Mouse (Mus musculus): ENCODE data around the gene Chac1. TPM values are rescaled to one million over a fixed set of nuclear protein-coding genes. Genes with fewer than 3 reads are reported as not detected.

The Chac1 gene
- polyA plus RNA-seq, 1 experiment from 2014 or later: 0.45 TPM

GRCm38 (mm10) chr2:119329123-119329817 lies 21.8 kb upstream of the Chac1 start:
- H3K9ac ChIP-seq (replicated peaks): no peak overlapping the region
- H3K4me2 ChIP-seq: 0 out of 2 replicates have a peak overlapping the region, but pooled peaks have one; percentile 4
- no peak overlapping the region for H3K27ac ChIP-seq
- no peaks in the 10 kb centered on the region for H3K9me3 ChIP-seq
- peaks cover 90% of the 10 kb centered on the region for H3K27me3 ChIP-seq
- no peaks in the 10 kb centered on the region for H3K36me3 ChIP-seq
- H3K4me3 ChIP-seq (replicated peaks): no peak overlapping the region
- 52% methylated on average over 3 of the region's 3 CpGs for WGBS
- ATAC-seq (ENCODE audit: insufficient number of reproducible peaks, insufficient read depth, low FRiP score, low TSS enrichment, low read depth): no peak
- H3K4me1 ChIP-seq (replicated peaks): peaks cover 36% of the 10 kb centered on the region

- no peak for ATAC-seq (ENCODE audit: insufficient number of reproducible peaks, insufficient read depth, low FRiP score, low TSS enrichment, low read depth)
- H3K9me3 ChIP-seq: no peaks in the 10 kb centered on the region
- 86% methylated on average over 8 of the region's 8 CpGs for WGBS
- no peak overlapping the region for H3K4me2 ChIP-seq
- H3K4me1 ChIP-seq (replicated peaks): peaks cover 21% of the 10 kb centered on the region
- H3K4me3 ChIP-seq (replicated peaks): no peak overlapping the region
- no peak overlapping the region for H3K27ac ChIP-seq
- H3K27me3 ChIP-seq: peaks cover 78% of the 10 kb centered on the region
- no peaks in the 10 kb centered on the region for H3K36me3 ChIP-seq
- no peak overlapping the region for H3K9ac ChIP-seq (replicated peaks)
These were observed 20.2 kb upstream of the Chac1 start for GRCm38 (mm10) chr2:119330795-119331194.

GRCm38 (mm10) chr2:119332177-119332661 lies 18.8 kb upstream of the Chac1 start:
- no peak overlapping the region for H3K4me2 ChIP-seq
- ATAC-seq (ENCODE audit: insufficient number of reproducible peaks, insufficient read depth, low FRiP score, low TSS enrichment, low read depth): no peak
- no peak overlapping the region for H3K4me3 ChIP-seq (replicated peaks)
- no peaks in the 10 kb centered on the region for H3K9me3 ChIP-seq
- peaks cover 69% of the 10 kb centered on the region for H3K27me3 ChIP-seq
- no peak overlapping the region for H3K9ac ChIP-seq (replicated peaks)
- no peaks in the 10 kb centered on the region for H3K36me3 ChIP-seq
- no peak overlapping the region for H3K27ac ChIP-seq
- H3K4me1 ChIP-seq (replicated peaks): peaks cover 7% of the 10 kb centered on the region; the same call in 1 of the 2 replicates
- 71% methylated on average over 24 of the region's 24 CpGs for WGBS

- ATAC-seq (ENCODE audit: insufficient number of reproducible peaks, insufficient read depth, low FRiP score, low TSS enrichment, low read depth): no peak
- no peak overlapping the region for H3K4me3 ChIP-seq (replicated peaks)
- no peak overlapping the region for H3K9ac ChIP-seq (replicated peaks)
- no peaks in the 10 kb centered on the region for H3K9me3 ChIP-seq
- peaks cover 50% of the 10 kb centered on the region for H3K27me3 ChIP-seq
- H3K36me3 ChIP-seq: no peaks in the 10 kb centered on the region
- 31% methylated on average over 1 of the region's 1 CpGs for WGBS
- H3K4me2 ChIP-seq: no peak overlapping the region
- no peak overlapping the region for H3K27ac ChIP-seq
- H3K4me1 ChIP-seq (replicated peaks): peaks cover 9% of the 10 kb centered on the region
These were observed 16.9 kb upstream of the Chac1 start for GRCm38 (mm10) chr2:119334135-119334534.

GRCm38 (mm10) chr2:119334964-119335525 lies 16.0 kb upstream of the Chac1 start:
- H3K4me3 ChIP-seq (replicated peaks): no peak overlapping the region
- no peaks in the 10 kb centered on the region for H3K9me3 ChIP-seq
- peaks cover 41% of the 10 kb centered on the region for H3K27me3 ChIP-seq
- H3K36me3 ChIP-seq: no peaks in the 10 kb centered on the region
- H3K4me1 ChIP-seq (replicated peaks): peaks cover 9% of the 10 kb centered on the region
- no peak for ATAC-seq (ENCODE audit: insufficient number of reproducible peaks, insufficient read depth, low FRiP score, low TSS enrichment, low read depth)
- 71% methylated on average over 7 of the region's 7 CpGs for WGBS
- no peak overlapping the region for H3K4me2 ChIP-seq
- H3K9ac ChIP-seq (replicated peaks): no peak overlapping the region
- H3K27ac ChIP-seq: no peak overlapping the region

- 88% methylated on average over 1 of the region's 1 CpGs for WGBS
- no peak overlapping the region for H3K4me2 ChIP-seq
- peaks cover 36% of the 10 kb centered on the region for H3K27me3 ChIP-seq
- no peak overlapping the region for H3K9ac ChIP-seq (replicated peaks)
- ATAC-seq (ENCODE audit: insufficient number of reproducible peaks, insufficient read depth, low FRiP score, low TSS enrichment, low read depth): no peak
- H3K36me3 ChIP-seq: no peaks in the 10 kb centered on the region
- no peak overlapping the region for H3K4me3 ChIP-seq (replicated peaks)
- H3K27ac ChIP-seq: no peak overlapping the region
- H3K4me1 ChIP-seq (replicated peaks): peaks cover 9% of the 10 kb centered on the region
- H3K9me3 ChIP-seq: no peaks in the 10 kb centered on the region
These were observed 15.5 kb upstream of the Chac1 start for GRCm38 (mm10) chr2:119335535-119335934.

- no peak overlapping the region for H3K27ac ChIP-seq
- H3K4me1 ChIP-seq (replicated peaks): peaks cover 9% of the 10 kb centered on the region
- WGBS: 76% methylated on average over 2 of the region's 2 CpGs
- H3K9me3 ChIP-seq: no peaks in the 10 kb centered on the region
- H3K9ac ChIP-seq (replicated peaks): no peak overlapping the region
- no peak overlapping the region for H3K4me3 ChIP-seq (replicated peaks)
- H3K4me2 ChIP-seq: no peak overlapping the region
- no peak for ATAC-seq (ENCODE audit: insufficient number of reproducible peaks, insufficient read depth, low FRiP score, low TSS enrichment, low read depth)
- no peaks in the 10 kb centered on the region for H3K36me3 ChIP-seq
- H3K27me3 ChIP-seq: peaks cover 31% of the 10 kb centered on the region
These were observed 15.0 kb upstream of the Chac1 start for GRCm38 (mm10) chr2:119336002-119336401.

GRCm38 (mm10) chr2:119336470-119336869 lies 14.6 kb upstream of the Chac1 start:
- WGBS: 74% methylated on average over 10 of the region's 10 CpGs
- Histone ChIP-seq H3K27me3 (peaks cover 27% of the 10 kb centered on the region), H3K4me3 (replicated peaks) (no peak overlapping the region), H3K4me2 (no peak overlapping the region), H3K4me1 (replicated peaks) (peaks cover 9% of the 10 kb centered on the region), H3K9ac (replicated peaks) (no peak overlapping the region), H3K36me3 (no peaks in the 10 kb centered on the region), H3K9me3 (no peaks in the 10 kb centered on the region), H3K27ac (no peak overlapping the region)
- no peak for ATAC-seq (ENCODE audit: insufficient number of reproducible peaks, insufficient read depth, low FRiP score, low TSS enrichment, low read depth)

- no peaks in the 10 kb centered on the region for H3K9me3 ChIP-seq
- H3K27ac ChIP-seq: peak overlapping the region; percentile 57; the same call in 1 of the 2 replicates
- H3K27me3 ChIP-seq: peaks cover 15% of the 10 kb centered on the region
- H3K9ac ChIP-seq (replicated peaks): peak overlapping the region; percentile 78
- peak overlapping the region; percentile 78 for H3K4me2 ChIP-seq
- H3K36me3 ChIP-seq: no peaks in the 10 kb centered on the region
- 8% methylated on average over 56 of the region's 60 CpGs for WGBS
- H3K4me1 ChIP-seq (replicated peaks): peaks cover 9% of the 10 kb centered on the region
- peak; percentile 81 for ATAC-seq (ENCODE audit: insufficient number of reproducible peaks, insufficient read depth, low FRiP score, low TSS enrichment, low read depth)
- peak overlapping the region; percentile 56 for H3K4me3 ChIP-seq (replicated peaks)
These were observed 13.4 kb upstream of the Chac1 start for GRCm38 (mm10) chr2:119337425-119338265.

GRCm38 (mm10) chr2:119344537-119345138 lies 6.4 kb upstream of the Chac1 start:
- no peak overlapping the region for H3K4me2 ChIP-seq
- 0 out of 2 replicates have a peak, but pooled peaks cover 3% of the 10 kb centered on the region for H3K9me3 ChIP-seq
- H3K4me3 ChIP-seq (replicated peaks): no peak overlapping the region
- 53% methylated on average over 6 of the region's 6 CpGs for WGBS
- no peak overlapping the region for H3K27ac ChIP-seq
- no peak overlapping the region for H3K9ac ChIP-seq (replicated peaks)
- H3K4me1 ChIP-seq (replicated peaks): no peaks in the 10 kb centered on the region
- no peak for ATAC-seq (ENCODE audit: insufficient number of reproducible peaks, insufficient read depth, low FRiP score, low TSS enrichment, low read depth)
- peaks cover 15% of the 10 kb centered on the region; the same call in 1 of the 2 replicates for H3K27me3 ChIP-seq
- no peaks in the 10 kb centered on the region for H3K36me3 ChIP-seq

GRCm38 (mm10) chr2:119353707-119354106 lies 2.7 kb downstream of the Chac1 start:
- Histone ChIP-seq H3K27me3 (peaks cover 45% of the 10 kb centered on the region), H3K4me1 (replicated peaks) (peaks cover 9% of the 10 kb centered on the region), H3K36me3 (no peaks in the 10 kb centered on the region), H3K4me2 (no peak overlapping the region), H3K27ac (no peak overlapping the region), H3K4me3 (replicated peaks) (no peak overlapping the region), H3K9me3 (no peaks in the 10 kb centered on the region), H3K9ac (replicated peaks) (no peak overlapping the region)
- 85% methylated on average over 8 of the region's 8 CpGs for WGBS
- no peak for ATAC-seq (ENCODE audit: insufficient number of reproducible peaks, insufficient read depth, low FRiP score, low TSS enrichment, low read depth)

Data from limb, embryonic 12.5 days (tissue).